Mouse (Mus musculus): ENCODE results near the gene Phf21a. TPM values are rescaled to one million over a fixed set of nuclear protein-coding genes. Genes with fewer than 3 reads are reported as not detected.

Phf21a gene
- polyA plus RNA-seq, 1 experiment from 2014 or later: 7.3 TPM

- H3K27ac ChIP-seq (replicated peaks): no peak overlapping the region
- no peak overlapping the region for H3K4me3 ChIP-seq (ENCODE audit: low read depth, low read length)
- WGBS: 91% methylated on average over 10 of the region's 10 CpGs
- ATAC-seq (ENCODE audit: low FRiP score, low TSS enrichment) (no peak), DNase-seq (ENCODE audit: low spot score) (no peak)
- H3K4me1 ChIP-seq (replicated peaks; ENCODE audit: control insufficient read depth, insufficient read depth): no peaks in the 10 kb centered on the region
- peaks cover 64% of the 10 kb centered on the region for H3K36me3 ChIP-seq (ENCODE audit: control insufficient read depth, insufficient read depth, low read length)
- H3K4me2 ChIP-seq (replicated peaks; ENCODE audit: low read depth): no peak overlapping the region
- TF ChIP-seq CTCF (IDR thresholded peaks at IDR 0.05; ENCODE audit: low read depth) (no peak), EP300 (optimal IDR thresholded peaks at IDR 0.05) (no peak)
- H3K9me3 ChIP-seq (ENCODE audit: control insufficient read depth, low read length): no peaks in the 10 kb centered on the region
- no peak overlapping the region for H3K9ac ChIP-seq (ENCODE audit: low read length)
- no peaks in the 10 kb centered on the region for H3K27me3 ChIP-seq (ENCODE audit: control insufficient read depth, insufficient read depth, low read length)
Observed at GRCm38 (mm10) chr2:92411705-92412104, 318.8 kb downstream of the Phf21a start.

MicroRNAs within 50 kb of the gene (microRNA counts, 519-probe panel; counts per million panel counts)
- microRNA mmu-miR-1955: 4,676 counts per million, percentile 48 among the panel's probes with 10 or more counts

Small RNA genes lying within 50 kb of the gene (microRNA-seq; reads per million reads assigned to microRNA genes)
- 12.5 reads per million, percentile 19 among the genes with 10 or more reads in this experiment for gene Mir1955
- gene Mir7000: not detected

Other genes starting within 250 kb of the Phf21a start
- 0.08 and 0.16 TPM in 2 replicates for gene Chrm4, start 165.9 kb upstream of the Phf21a start, polyA plus RNA-seq (2015; fragmentation: Nextera tagmentation; extraction: Ambion mirVana)
- gene Mdk, start 160.8 kb upstream of the Phf21a start, polyA plus RNA-seq (2015; fragmentation: Nextera tagmentation; extraction: Ambion mirVana): 157 and 170 TPM in 2 replicates
- gene Gm9821, start 147.4 kb upstream of the Phf21a start, polyA plus RNA-seq (2015; fragmentation: Nextera tagmentation; extraction: Ambion mirVana): 0.13 and 0.15 TPM in 2 replicates
- 18.6 and 23.2 TPM in 2 replicates for gene Dgkz, start 117.3 kb upstream of the Phf21a start, polyA plus RNA-seq (2015; fragmentation: Nextera tagmentation; extraction: Ambion mirVana)
- gene Creb3l1, start 68.6 kb upstream of the Phf21a start, polyA plus RNA-seq (2015; fragmentation: Nextera tagmentation; extraction: Ambion mirVana): 13.2 and 15.6 TPM in 2 replicates

Data from stomach, postnatal 0 days (tissue).